Mouse (Mus musculus) neural tube, embryonic 11.5 days (tissue): ENCODE measurements around the gene Rtn4. TPM values are rescaled to one million over a fixed set of nuclear protein-coding genes. Genes with fewer than 3 reads are reported as not detected.

ENCODE experiments used
- ATAC-seq: fragments of 200-750 bp; cut with Nextera tagmentation; 2 replicates; pipeline ENCODE4 v1.8.0; 2017; ENCODE audit warnings: moderate number of reproducible peaks, mild to moderate bottlenecking, moderate TSS enrichment, moderate library complexity; ENCODE audit not compliant: insufficient read depth, low FRiP score, low TSS enrichment
- DNase-seq: peaks from one replicate; pipeline ENCODE4 v3.0.0-alpha.2; 2015; ENCODE audit warnings: low spot score
- H3K27ac ChIP-seq: fragments of 300-500 bp; sonication (generic); 2 replicates; pipeline ENCODE4 v1.5.1; 2014; ENCODE audit warnings: low read depth, mild to moderate bottlenecking, low read length
- H3K27me3 ChIP-seq: fragments of 300-500 bp; sonication (generic); 2 replicates; pipeline ENCODE4 v1.6.1; 2014; ENCODE audit warnings: mild to moderate bottlenecking, low read length, mixed read lengths; ENCODE audit not compliant: control insufficient read depth, insufficient read depth
- H3K36me3 ChIP-seq: fragments of 300-500 bp; sonication (generic); 2 replicates; pipeline ENCODE4 v1.6.1; 2014; ENCODE audit warnings: mild to moderate bottlenecking, low read length, moderate library complexity, mixed read lengths; ENCODE audit not compliant: control insufficient read depth, insufficient read depth
- H3K4me1 ChIP-seq: fragments of 300-500 bp; sonication (generic); 2 replicates; pipeline ENCODE4 v1.6.1; 2014; ENCODE audit warnings: low read length, mixed read lengths; ENCODE audit not compliant: control insufficient read depth, insufficient read depth
- H3K4me2 ChIP-seq: fragments of 300-500 bp; sonication (generic); 2 replicates; pipeline ENCODE4 v1.6.1; 2014; ENCODE audit warnings: low read depth, mild to moderate bottlenecking, moderate library complexity
- H3K4me3 ChIP-seq: fragments of 300-500 bp; sonication (generic); 2 replicates; pipeline ENCODE4 v1.5.1; 2014; ENCODE audit warnings: low read depth, low read length
- H3K9ac ChIP-seq: fragments of 300-500 bp; sonication (generic); 2 replicates; pipeline ENCODE4 v1.6.1; 2014; ENCODE audit warnings: mild to moderate bottlenecking, low read length
- H3K9me3 ChIP-seq: fragments of 300-500 bp; sonication (generic); 2 replicates; pipeline ENCODE4 v1.6.1; 2016; ENCODE audit warnings: low read length; ENCODE audit not compliant: control insufficient read depth
- WGBS: fragments of 180-500 bp; shearing (Covaris S2); extraction: QIAGEN DNeasy Blood & Tissue Kit; methylation state at CpG from one replicate; pipeline ENCODE4 v1.1.7; 2014; 5-methylcytosine and 5-hydroxymethylcytosine counted together
- polyA plus RNA-seq: library from polyadenylated mRNA; unstranded; fragments of >200 nt; fragmentation: Nextera tagmentation; extraction: Ambion mirVana; gene quantifications from 2 replicates; pipeline ENCODE4 v1.2.1, GENCODE M21; 2014

Rtn4 gene
- polyA plus RNA-seq, 1 experiment from 2014 or later: 76.8 TPM

DNA sequence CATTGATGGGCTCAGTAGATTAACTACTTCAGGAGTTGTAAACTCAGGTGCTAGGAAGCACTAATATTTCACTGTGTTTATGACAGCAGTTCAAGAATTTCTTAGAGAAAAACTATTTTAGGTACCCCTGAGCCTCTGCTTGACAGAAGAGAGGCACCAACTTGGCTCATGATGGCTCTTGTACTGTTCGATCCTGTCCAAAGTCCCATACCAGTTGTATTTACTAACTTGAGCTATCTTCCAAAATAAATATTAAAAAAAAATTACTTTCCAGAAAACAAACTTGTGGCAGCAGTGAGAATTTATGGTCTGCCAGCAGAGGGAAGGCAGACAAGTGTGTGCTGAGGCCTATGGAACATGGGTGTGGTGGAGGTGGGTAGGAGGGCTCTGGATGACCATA, 70.0 kb downstream of the Rtn4 start:
- Histone ChIP-seq H3K27ac (no peak overlapping the region), H3K9me3 (no peaks in the 10 kb centered on the region), H3K4me1 (no peaks in the 10 kb centered on the region), H3K4me3 (no peak overlapping the region), H3K27me3 (no peaks in the 10 kb centered on the region), H3K36me3 (no peaks in the 10 kb centered on the region), H3K9ac (no peak overlapping the region), H3K4me2 (no peak overlapping the region)
- WGBS: 97% methylated on average over 1 of the region's 1 CpGs
- no peak for ATAC-seq
- DNase-seq: no peak

DNA sequence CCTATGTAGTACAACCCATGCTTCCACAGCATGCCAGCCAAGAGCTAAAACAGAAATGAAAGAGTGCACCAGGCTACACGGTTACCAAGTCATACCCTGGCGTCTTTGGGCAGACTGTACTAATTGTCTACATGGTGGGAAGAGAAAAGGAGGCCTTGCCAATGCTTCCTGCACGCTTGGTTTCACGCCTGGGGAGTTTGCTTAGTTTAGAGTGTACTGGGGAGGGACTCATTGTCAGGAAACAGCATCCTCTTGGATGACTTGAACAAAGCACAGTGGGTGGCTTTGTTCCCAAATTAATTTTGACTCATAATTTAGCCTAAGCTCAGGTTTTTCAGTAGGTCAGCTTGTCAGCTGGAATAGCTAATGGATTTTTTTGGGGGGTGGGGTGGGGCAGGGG, 72.3 kb downstream of the Rtn4 start:
- Histone ChIP-seq H3K9ac (no peak overlapping the region), H3K9me3 (no peaks in the 10 kb centered on the region), H3K4me3 (no peak overlapping the region), H3K4me1 (no peaks in the 10 kb centered on the region), H3K36me3 (no peaks in the 10 kb centered on the region), H3K27ac (no peak overlapping the region), H3K27me3 (no peaks in the 10 kb centered on the region), H3K4me2 (no peak overlapping the region)
- 73% methylated on average over 4 of the region's 4 CpGs for WGBS
- no peak for ATAC-seq
- no peak for DNase-seq

- no peaks in the 10 kb centered on the region for H3K9me3 ChIP-seq
- no peak overlapping the region for H3K9ac ChIP-seq
- 85% methylated on average over 11 of the region's 11 CpGs for WGBS
- no peak overlapping the region for H3K27ac ChIP-seq
- no peaks in the 10 kb centered on the region for H3K36me3 ChIP-seq
- H3K4me2 ChIP-seq: no peak overlapping the region
- ATAC-seq (no peak), DNase-seq (no peak)
- H3K27me3 ChIP-seq: no peaks in the 10 kb centered on the region
- H3K4me1 ChIP-seq: no peaks in the 10 kb centered on the region
- H3K4me3 ChIP-seq: no peak overlapping the region
Measured at GRCm38 (mm10) chr11:29766313-29766982, 73.7 kb downstream of the Rtn4 start.

DNA sequence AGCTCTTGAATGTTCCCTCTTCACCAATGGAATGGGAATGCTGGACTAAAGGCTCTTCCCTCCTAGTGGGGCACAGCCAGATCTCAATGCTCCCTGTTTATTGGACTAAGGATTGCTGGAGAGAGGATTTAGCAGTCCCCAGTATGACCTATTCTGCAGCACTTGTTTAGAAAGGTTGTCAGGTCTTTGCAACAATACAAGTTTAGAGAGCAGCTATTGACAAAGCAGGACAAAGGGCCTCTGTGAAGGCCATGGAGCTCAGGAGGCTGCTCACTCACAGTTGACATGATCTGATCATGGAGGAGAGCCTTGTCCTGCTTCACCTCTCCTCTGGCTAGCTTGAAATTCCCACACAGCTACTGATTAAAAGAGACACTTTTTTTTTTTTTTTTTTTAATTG, 75.8 kb downstream of the Rtn4 start:
- Histone ChIP-seq H3K27ac (no peak overlapping the region), H3K4me3 (no peak overlapping the region), H3K4me1 (no peaks in the 10 kb centered on the region), H3K9me3 (no peaks in the 10 kb centered on the region), H3K36me3 (no peaks in the 10 kb centered on the region), H3K27me3 (no peaks in the 10 kb centered on the region), H3K9ac (no peak overlapping the region), H3K4me2 (no peak overlapping the region)
- ATAC-seq (no peak), DNase-seq (no peak)

GRCm38 (mm10) chr11:29770666-29771400, 78.1 kb downstream of the Rtn4 start:
- no peak for DNase-seq
- Histone ChIP-seq H3K4me3 (no peak overlapping the region), H3K36me3 (no peaks in the 10 kb centered on the region), H3K4me1 (no peaks in the 10 kb centered on the region), H3K9me3 (no peaks in the 10 kb centered on the region), H3K27me3 (no peaks in the 10 kb centered on the region), H3K27ac (no peak overlapping the region), H3K4me2 (no peak overlapping the region), H3K9ac (no peak overlapping the region)
- WGBS: 83% methylated on average over 3 of the region's 3 CpGs
- ATAC-seq: no peak

GRCm38 (mm10) chr11:29772279-29772678, 79.5 kb downstream of the Rtn4 start:
- Histone ChIP-seq H3K27me3 (no peaks in the 10 kb centered on the region), H3K27ac (no peak overlapping the region), H3K4me2 (no peak overlapping the region), H3K36me3 (no peaks in the 10 kb centered on the region), H3K4me1 (no peaks in the 10 kb centered on the region), H3K4me3 (no peak overlapping the region), H3K9me3 (no peaks in the 10 kb centered on the region), H3K9ac (no peak overlapping the region)
- DNase-seq (no peak), ATAC-seq (no peak)
- WGBS: 89% methylated on average over 1 of the region's 1 CpGs

DNA sequence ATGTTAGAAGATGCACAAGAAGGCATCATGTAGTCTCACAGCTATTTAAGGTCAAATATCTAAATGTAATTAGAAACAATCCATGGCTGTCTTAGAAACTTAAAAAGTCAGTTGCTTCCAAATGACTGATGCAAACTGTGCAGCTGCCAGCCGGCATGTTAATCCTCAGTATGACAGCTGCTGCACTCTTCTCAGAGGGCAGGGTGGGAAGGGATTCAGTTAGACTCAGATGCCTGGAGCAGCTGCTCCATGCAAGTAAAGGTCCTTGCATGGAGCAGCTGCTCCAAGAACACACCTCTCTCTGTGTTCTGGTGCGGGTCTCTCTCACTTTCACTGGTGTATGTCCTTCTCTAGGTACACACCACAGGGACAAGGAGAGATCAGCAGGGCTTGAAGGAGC, 81.5 kb downstream of the Rtn4 start:
- Histone ChIP-seq H3K36me3 (no peaks in the 10 kb centered on the region), H3K4me1 (no peaks in the 10 kb centered on the region), H3K27ac (no peak overlapping the region), H3K9ac (no peak overlapping the region; the same call in 1 of the 2 replicates), H3K27me3 (no peaks in the 10 kb centered on the region), H3K4me3 (no peak overlapping the region), H3K4me2 (no peak overlapping the region), H3K9me3 (no peaks in the 10 kb centered on the region)
- ATAC-seq: no peak
- 59% methylated on average over 2 of the region's 2 CpGs for WGBS
- DNase-seq: peak; percentile 35

- no peaks in the 10 kb centered on the region for H3K4me1 ChIP-seq
- no peaks in the 10 kb centered on the region for H3K27me3 ChIP-seq
- DNase-seq: no peak
- H3K36me3 ChIP-seq: no peaks in the 10 kb centered on the region
- ATAC-seq: no peak
- H3K4me2 ChIP-seq: no peak overlapping the region
- H3K4me3 ChIP-seq: no peak overlapping the region
- no peaks in the 10 kb centered on the region for H3K9me3 ChIP-seq
- H3K27ac ChIP-seq: no peak overlapping the region
- H3K9ac ChIP-seq: no peak overlapping the region
- WGBS: 74% methylated on average over 2 of the region's 2 CpGs
Measured at GRCm38 (mm10) chr11:29774760-29775159, 82.0 kb downstream of the Rtn4 start.

GRCm38 (mm10) chr11:29777964-29778363, 85.2 kb downstream of the Rtn4 start:
- Histone ChIP-seq H3K27me3 (no peaks in the 10 kb centered on the region), H3K4me2 (no peak overlapping the region)

More at GRCm38 (mm10) chr11:29777964-29778363, 85.2 kb downstream of the Rtn4 start:
- DNase-seq (no peak), ATAC-seq (no peak)
- Histone ChIP-seq H3K4me1 (no peaks in the 10 kb centered on the region), H3K9ac (no peak overlapping the region), H3K4me3 (no peak overlapping the region), H3K36me3 (no peaks in the 10 kb centered on the region), H3K27ac (no peak overlapping the region), H3K9me3 (no peaks in the 10 kb centered on the region)
